Mouse (Mus musculus) left cerebral cortex, adult 11 months (tissue): ENCODE measurements at regions not wholly inside any gene's neighbourhood (a gene's known extent, or its start where the extent isn't known, plus 50 kb on each side); places are given as distances from the start of the nearest gene placed in this dataset.

ENCODE experiments used
- DNase-seq: peaks from one replicate; pipeline ENCODE4 v3.0.0; 2022; ENCODE audit warnings: low spot score

GRCm38 (mm10) chr10:91883155-91883554 lies 702.0 kb upstream of the Tmpo start:
- DNase-seq, result no peak

- DNase-seq, result no peak
These were observed 701.4 kb upstream of the Tmpo start for GRCm38 (mm10) chr10:91882481-91882880.

- DNase-seq, result no peak
These were observed 700.6 kb upstream of the Tmpo start for GRCm38 (mm10) chr10:91881521-91882228.

GRCm38 (mm10) chr10:91875450-91875849 lies 694.3 kb upstream of the Tmpo start:
- no peak for DNase-seq

GRCm38 (mm10) chr10:91871244-91871643 lies 690.1 kb upstream of the Tmpo start:
- DNase-seq, result peak; percentile 7

GRCm38 (mm10) chr10:91858711-91859595 lies 677.8 kb upstream of the Tmpo start:
- DNase-seq, result no peak

GRCm38 (mm10) chr10:91827074-91827473 lies 646.0 kb upstream of the Tmpo start:
- DNase-seq, result no peak

GRCm38 (mm10) chr10:91823499-91823898 lies 642.4 kb upstream of the Tmpo start:
- DNase-seq, result no peak

- no peak for DNase-seq
These were observed 623.8 kb upstream of the Tmpo start for GRCm38 (mm10) chr10:91804870-91805269.
